Mouse (Mus musculus): ENCODE measurements around the gene Abhd13.

Abhd13 gene

DNA sequence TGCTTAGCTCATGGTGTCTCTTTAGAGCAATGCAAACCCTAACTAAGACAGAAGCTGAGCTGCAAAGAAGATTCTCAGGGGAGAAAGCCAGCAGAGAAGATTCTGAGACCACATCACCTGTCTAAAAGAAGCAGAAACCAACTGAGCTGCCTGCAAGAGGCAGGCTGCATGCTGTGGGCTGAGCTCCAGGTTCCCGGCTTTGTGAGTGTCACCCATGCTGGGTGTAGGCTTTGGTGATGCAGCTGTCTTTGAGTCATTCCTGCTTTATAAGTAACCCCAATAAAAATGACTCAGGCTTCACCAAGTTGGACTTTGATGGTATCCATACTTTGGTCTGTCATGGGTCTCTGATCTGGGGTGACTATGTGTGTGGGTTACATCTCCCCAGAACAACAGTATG, 38.7 kb downstream of the Abhd13 start:
- no peak for DNase-seq (ENCODE audit: low spot score)

DNA sequence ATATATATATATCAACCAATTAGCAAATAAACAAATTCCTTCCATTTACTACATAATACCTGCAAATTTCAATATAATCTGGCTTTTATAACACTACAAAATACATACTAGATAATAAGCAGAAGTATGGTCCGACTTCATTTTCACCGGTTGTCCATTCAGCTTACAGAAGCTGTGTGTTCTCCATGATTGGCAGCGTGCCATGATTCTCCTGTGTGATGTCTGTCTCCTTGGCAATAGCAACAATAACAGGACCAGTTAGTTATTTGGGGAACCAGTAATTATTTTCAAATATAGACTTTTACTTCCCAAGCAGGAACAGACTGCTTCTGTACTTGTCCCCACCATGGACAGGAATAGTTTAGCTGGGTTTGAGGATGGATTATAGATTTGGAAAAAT, 39.7 kb downstream of the Abhd13 start:
- no peak for DNase-seq (ENCODE audit: low spot score)

DNA sequence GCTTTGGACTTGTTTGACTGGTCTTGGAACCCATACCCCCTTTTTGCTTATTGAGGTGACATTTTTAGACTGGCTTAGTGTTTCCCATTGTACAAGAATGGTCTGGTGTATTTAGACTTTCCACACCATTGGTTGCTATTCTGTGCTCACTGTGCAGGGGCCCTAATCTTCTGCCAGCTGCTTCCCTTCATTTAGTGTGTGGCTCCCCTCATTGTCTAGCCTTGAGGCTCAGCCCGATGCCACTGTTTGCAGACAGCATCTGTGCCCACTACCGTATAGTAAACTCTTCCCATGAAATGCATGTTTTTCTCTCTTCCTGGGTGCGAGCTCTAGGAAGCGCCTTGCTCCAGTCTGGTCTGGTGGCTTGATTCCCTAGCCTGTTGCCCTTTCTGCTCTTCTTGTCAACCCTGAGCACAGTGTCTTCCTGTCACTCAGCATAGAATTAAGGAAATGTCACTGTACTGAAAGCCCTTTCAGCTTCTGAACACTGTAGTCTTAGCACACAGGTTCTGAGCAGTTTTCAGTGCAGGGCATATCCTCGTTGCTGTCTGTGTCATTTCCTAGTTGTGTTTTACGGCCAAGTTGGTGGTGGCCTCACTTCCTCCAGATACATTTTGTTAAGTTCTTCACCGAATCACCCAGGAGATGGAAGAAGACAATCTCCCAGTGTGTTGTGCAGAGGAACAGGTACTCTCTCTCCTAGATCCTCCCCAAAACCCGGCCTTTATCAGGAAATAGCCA, 53.0 kb downstream of the Abhd13 start:
- no peak for DNase-seq (ENCODE audit: low spot score)

DNA sequence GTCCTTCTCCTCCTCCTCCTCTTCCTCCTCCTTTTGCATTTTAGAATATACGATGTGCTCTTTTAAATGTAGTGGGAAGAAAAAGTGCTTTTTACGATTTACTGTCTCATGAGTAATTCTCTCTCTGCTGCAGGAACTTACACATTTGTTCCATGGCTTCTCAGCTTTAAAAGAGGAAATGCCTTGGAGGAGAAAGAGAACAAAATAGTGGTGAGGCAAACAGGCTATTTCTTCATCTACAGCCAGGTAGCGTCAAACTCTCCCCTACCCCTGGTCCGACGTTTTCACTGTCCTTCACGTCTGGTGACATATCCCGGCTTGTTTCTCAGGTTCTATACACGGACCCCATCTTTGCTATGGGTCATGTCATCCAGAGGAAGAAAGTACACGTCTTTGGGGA, 53.7 kb downstream of the Abhd13 start:
- no peak for DNase-seq (ENCODE audit: low spot score)

- DNase-seq (ENCODE audit: low spot score), result no peak
Observed at GRCm38 (mm10) chr8:10040866-10041265, 63.4 kb downstream of the Abhd13 start.

Data from embryo, embryonic 10 days (tissue).